Mouse (Mus musculus) embryonic facial prominence, embryonic 11.5 days (tissue): ENCODE data around the gene Pglyrp2. TPM values are rescaled to one million over a fixed set of nuclear protein-coding genes. Genes with fewer than 3 reads are reported as not detected.

Experiments
- ATAC-seq: fragments of 200-750 bp; cut with Nextera tagmentation; replicated peaks from 2 replicates; pipeline ENCODE4 v1.8.0; 2017; ENCODE audit warnings: low read depth; ENCODE audit not compliant: insufficient number of reproducible peaks, low FRiP score, low TSS enrichment
- DNase-seq: peaks from one replicate; pipeline ENCODE4 v3.0.0-alpha.2; 2015; ENCODE audit warnings: low spot score
- H3K27ac ChIP-seq: fragments of 300-500 bp; sonication (generic); replicated peaks from 2 replicates; pipeline ENCODE4 v1.5.1; 2014; ENCODE audit warnings: mild to moderate bottlenecking, low read depth, low read length, control low read depth
- H3K27me3 ChIP-seq: fragments of 300-500 bp; sonication (generic); 2 replicates; pipeline ENCODE4 v1.6.1; 2014; ENCODE audit warnings: mild to moderate bottlenecking, low read length, moderate library complexity, mixed read lengths; ENCODE audit not compliant: control insufficient read depth, insufficient read depth
- H3K36me3 ChIP-seq: fragments of 300-500 bp; sonication (generic); replicated peaks from 2 replicates; pipeline ENCODE4 v1.6.1; 2014; ENCODE audit warnings: low read depth, mild to moderate bottlenecking, low read length, moderate library complexity, mixed read lengths; ENCODE audit not compliant: control insufficient read depth, insufficient read depth
- H3K4me1 ChIP-seq: fragments of 300-500 bp; sonication (generic); 2 replicates; pipeline ENCODE4 v1.6.1; 2014; ENCODE audit warnings: low read length, mixed read lengths; ENCODE audit not compliant: control insufficient read depth, insufficient read depth
- H3K4me2 ChIP-seq: fragments of 300-500 bp; sonication (generic); 2 replicates; pipeline ENCODE4 v1.6.1; 2014; ENCODE audit warnings: low read depth, mild to moderate bottlenecking, control low read depth, low read length, moderate library complexity
- H3K4me3 ChIP-seq: fragments of 300-500 bp; sonication (generic); 2 replicates; pipeline ENCODE4 v1.5.1; 2014; ENCODE audit warnings: low read depth, low read length, control low read depth
- H3K9ac ChIP-seq: fragments of 300-500 bp; sonication (generic); replicated peaks from 2 replicates; pipeline ENCODE4 v1.6.1; 2014; ENCODE audit warnings: mild to moderate bottlenecking, control low read depth, low read length
- H3K9me3 ChIP-seq: fragments of 300-500 bp; sonication (generic); replicated peaks from 2 replicates; pipeline ENCODE4 v1.6.1; 2016; ENCODE audit warnings: mild to moderate bottlenecking, low read length, inconsistent platforms, mixed read lengths; ENCODE audit not compliant: control insufficient read depth
- whole genome bisulfite sequencing: fragments of 180-500 bp; shearing (Covaris S2); extraction: QIAGEN DNeasy Blood & Tissue Kit; methylation state at CpG from one replicate; pipeline ENCODE4 v1.1.7; 2014; 5-methylcytosine and 5-hydroxymethylcytosine counted together
- polyA plus RNA-seq: library from polyadenylated mRNA; unstranded; fragments of >200 nt; fragmentation: Nextera tagmentation; extraction: Ambion mirVana; gene quantifications from 2 replicates; pipeline ENCODE4 v1.2.1, GENCODE M21; 2014

The Pglyrp2 gene
- polyA plus RNA-seq, 1 experiment from 2014 or later: not detected

DNA sequence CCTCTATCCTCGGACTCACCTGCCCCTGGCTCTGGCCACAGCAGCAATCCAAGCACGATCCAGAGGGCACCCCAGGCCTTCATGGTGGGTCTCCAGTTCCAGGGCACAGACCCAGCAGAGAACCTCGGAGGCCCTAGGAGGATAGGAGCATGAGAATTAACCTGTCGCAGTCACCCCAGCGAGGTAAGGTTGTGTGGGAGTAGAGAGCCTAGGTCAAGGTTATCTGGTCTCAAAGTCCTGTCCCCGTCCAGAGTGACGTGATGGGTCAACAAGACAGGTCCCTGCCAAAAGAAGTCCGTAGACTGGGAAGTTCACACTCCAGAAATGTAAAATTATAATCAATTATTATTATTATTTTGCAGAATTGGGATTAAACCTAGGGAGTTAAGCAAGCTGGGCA lies 3.2 kb downstream of the Pglyrp2 start:
- Histone ChIP-seq H3K27me3 (no peaks in the 10 kb centered on the region; the same call in 1 of the 2 replicates), H3K4me1 (no peaks in the 10 kb centered on the region), H3K4me2 (no peak overlapping the region), H3K9ac (no peak overlapping the region), H3K4me3 (no peak overlapping the region), H3K27ac (no peak overlapping the region), H3K36me3 (no peaks in the 10 kb centered on the region), H3K9me3 (no peaks in the 10 kb centered on the region)
- DNase-seq (no peak), ATAC-seq (no peak)
- WGBS: 86% methylated on average over 8 of the region's 8 CpGs

DNA sequence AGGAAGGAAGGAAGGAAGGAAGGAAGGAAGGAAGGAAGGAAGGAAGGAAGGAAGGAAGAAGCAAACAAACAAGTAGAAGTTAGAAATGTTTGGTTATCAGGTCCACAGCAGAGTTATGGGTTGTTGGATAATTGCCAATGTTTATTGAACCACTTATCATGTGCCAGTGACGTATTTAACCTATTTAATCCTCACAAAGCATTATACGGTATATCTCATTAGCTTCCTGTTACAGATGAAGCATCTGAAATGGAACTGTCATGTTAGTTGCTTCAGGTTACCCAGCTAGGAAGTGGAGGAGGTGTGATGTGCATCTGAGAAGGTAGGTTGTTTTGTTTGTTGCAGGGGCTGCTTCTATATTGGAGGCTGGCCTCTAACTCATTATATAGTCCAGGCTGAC lies 4.0 kb downstream of the Pglyrp2 start:
- 76% methylated on average over 2 of the region's 2 CpGs for WGBS

DNA sequence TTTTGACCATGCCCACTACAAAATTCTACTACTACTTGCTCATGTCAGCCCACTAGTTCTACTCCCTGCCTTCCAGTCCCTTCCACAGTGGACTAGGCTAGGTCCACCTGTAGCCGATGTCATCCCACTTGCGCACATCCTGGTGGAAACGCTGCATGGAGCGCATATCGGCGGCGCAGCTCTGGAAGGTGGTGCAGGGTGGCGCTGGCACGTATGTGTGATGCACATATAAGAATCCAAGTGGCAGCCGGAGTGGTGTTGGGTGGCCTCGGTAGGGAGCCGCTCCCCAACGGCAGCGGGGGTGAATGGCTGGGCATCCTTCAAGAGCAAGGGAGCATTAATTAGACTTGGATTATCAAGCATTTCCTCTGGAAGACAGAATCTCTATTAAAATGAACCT lies 7.2 kb downstream of the Pglyrp2 start:
- Histone ChIP-seq H3K9me3 (no peaks in the 10 kb centered on the region), H3K9ac (no peak overlapping the region), H3K36me3 (no peaks in the 10 kb centered on the region), H3K4me1 (no peaks in the 10 kb centered on the region), H3K4me2 (no peak overlapping the region), H3K4me3 (no peak overlapping the region), H3K27ac (no peak overlapping the region), H3K27me3 (peaks cover 3% of the 10 kb centered on the region; the same call in 1 of the 2 replicates)
- ATAC-seq (no peak), DNase-seq (no peak)
- WGBS: 93% methylated on average over 14 of the region's 14 CpGs

More for the DNA sequence above, 4.0 kb downstream of the Pglyrp2 start:
- DNase-seq (no peak), ATAC-seq (no peak)
- Histone ChIP-seq H3K36me3 (no peaks in the 10 kb centered on the region), H3K4me2 (no peak overlapping the region), H3K4me1 (no peaks in the 10 kb centered on the region), H3K27ac (no peak overlapping the region), H3K27me3 (peaks cover 2% of the 10 kb centered on the region; the same call in 1 of the 2 replicates), H3K4me3 (no peak overlapping the region), H3K9me3 (no peaks in the 10 kb centered on the region), H3K9ac (no peak overlapping the region)

DNA sequence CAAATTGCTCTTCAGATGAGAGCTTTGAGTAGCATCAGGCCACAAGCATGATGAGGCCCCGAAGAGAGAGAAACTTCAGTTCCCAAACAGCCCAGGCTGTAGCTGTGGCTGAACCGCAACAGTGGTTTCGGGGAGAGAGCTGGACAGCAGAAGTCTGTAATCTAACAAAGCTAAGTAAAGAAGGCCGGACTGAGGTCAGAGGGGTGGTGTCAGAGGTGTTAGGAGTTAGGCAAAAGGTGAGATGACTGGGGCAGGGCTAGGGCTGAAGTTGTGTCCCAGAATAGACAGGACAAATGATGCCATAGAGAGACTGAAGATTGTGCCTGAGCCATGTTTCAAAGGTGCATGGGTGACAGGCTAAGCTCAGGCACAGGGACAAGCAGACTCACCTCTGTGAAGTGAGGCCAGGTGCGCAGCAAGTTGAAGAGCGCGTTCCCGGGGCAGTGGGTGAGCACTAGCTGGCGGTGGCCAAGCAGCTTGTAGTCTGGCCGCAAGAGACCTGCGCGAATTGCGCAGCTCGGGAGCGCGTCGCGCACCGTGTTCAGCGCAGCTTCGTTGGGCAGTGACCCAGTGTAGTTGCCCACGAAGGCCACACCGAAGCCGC lies 8.4 kb downstream of the Pglyrp2 start:
- DNase-seq (no peak), ATAC-seq (no peak)
- 37% methylated on average over 24 of the region's 24 CpGs for WGBS
- H3K9me3 ChIP-seq: no peaks in the 10 kb centered on the region
- H3K4me1 ChIP-seq: no peaks in the 10 kb centered on the region
- peaks cover 3% of the 10 kb centered on the region; the same call in 1 of the 2 replicates for H3K27me3 ChIP-seq
- H3K4me2 ChIP-seq: no peak overlapping the region
- no peaks in the 10 kb centered on the region for H3K36me3 ChIP-seq
- H3K9ac ChIP-seq: no peak overlapping the region
- H3K4me3 ChIP-seq: no peak overlapping the region
- no peak overlapping the region for H3K27ac ChIP-seq

DNA sequence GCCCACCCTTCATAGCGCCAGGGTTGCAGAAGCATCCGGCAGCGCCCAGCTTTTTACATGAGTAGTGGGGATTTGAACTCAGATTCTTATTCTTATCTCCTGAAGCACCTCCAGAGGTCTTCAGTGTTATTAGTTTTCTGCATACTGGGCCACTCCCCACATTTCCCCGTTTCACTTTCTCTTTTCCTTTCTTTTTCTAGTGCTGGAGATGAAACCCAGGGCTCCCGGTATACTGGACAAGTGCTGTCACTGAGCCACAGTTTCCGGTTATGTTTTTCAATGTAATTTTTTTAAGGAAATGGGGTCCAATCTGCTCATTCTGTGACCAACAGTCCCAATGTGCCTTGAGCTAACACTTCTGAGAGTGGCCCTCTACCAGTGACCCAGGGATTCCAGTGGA lies 12.1 kb downstream of the Pglyrp2 start:
- H3K27me3 ChIP-seq: peaks cover 3% of the 10 kb centered on the region; the same call in 1 of the 2 replicates
- H3K4me1 ChIP-seq: no peaks in the 10 kb centered on the region
- H3K36me3 ChIP-seq: no peaks in the 10 kb centered on the region
- H3K4me2 ChIP-seq: no peak overlapping the region
- DNase-seq: no peak
- no peaks in the 10 kb centered on the region for H3K9me3 ChIP-seq
- no peak overlapping the region for H3K27ac ChIP-seq
- H3K9ac ChIP-seq: no peak overlapping the region
- H3K4me3 ChIP-seq: no peak overlapping the region
- WGBS: 89% methylated on average over 6 of the region's 6 CpGs
- no peak for ATAC-seq

DNA sequence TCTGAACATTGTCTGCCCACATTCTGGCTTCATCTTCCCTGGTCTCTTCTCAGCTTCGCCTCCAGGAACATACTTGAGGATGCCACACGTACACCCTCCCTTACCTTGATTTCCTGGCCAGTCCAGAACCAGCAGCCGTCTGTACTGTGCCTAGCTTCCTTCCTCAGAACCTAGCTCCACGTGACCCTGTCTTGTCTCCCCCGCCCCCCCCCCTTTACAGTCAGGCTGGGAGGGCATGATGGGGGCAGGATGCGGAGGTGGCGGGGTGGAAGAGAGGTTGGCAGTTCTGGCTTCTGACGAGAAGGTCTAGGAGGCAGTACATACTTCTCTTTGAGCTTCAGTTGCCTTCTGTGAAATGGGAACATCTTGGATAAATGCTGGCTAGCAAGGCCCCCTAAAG lies 20.6 kb downstream of the Pglyrp2 start, which contains the start of gene Rasal3:
Gene Rasal3 (minus strand): TSS at position 167 of the 400 bp plus-strand sequence.
- Histone ChIP-seq H3K27me3 (no peaks in the 10 kb centered on the region; the same call in none of the 2 replicates), H3K4me1 (no peaks in the 10 kb centered on the region), H3K27ac (no peak within 1 kb of the TSS), H3K36me3 (no peaks in the 10 kb centered on the region), H3K9ac (no peak within 1 kb of the TSS), H3K4me3 (no peak within 1 kb of the TSS), H3K4me2 (no peak within 1 kb of the TSS), H3K9me3 (no peaks in the 10 kb centered on the region)
- no peak for ATAC-seq
- no peak for DNase-seq
- WGBS: 75% methylated on average over 8 of the region's 8 CpGs

DNA sequence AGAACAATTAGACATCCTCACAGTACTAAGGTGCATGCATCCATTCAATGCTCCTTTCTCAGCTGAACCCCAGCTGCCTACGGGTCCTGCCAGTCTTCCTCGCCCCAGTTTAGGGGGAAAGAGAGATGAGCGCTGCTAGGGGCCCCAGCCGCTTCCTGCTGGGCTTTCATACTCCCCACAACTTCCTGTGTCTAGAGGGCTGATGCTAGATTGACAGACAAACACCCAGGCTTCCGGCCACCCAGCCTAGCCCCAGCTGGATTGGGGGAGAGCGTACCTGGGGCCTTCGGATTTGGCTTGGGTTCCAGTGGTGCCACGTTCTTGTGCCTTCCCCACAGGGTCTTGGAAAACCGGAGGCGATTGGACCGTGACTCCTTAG lies 21.2 kb downstream of the Pglyrp2 start:
- H3K27ac ChIP-seq: no peak overlapping the region
- no peak overlapping the region for H3K9ac ChIP-seq
- H3K4me2 ChIP-seq: no peak overlapping the region
- peaks cover 6% of the 10 kb centered on the region for H3K27me3 ChIP-seq
- no peaks in the 10 kb centered on the region for H3K9me3 ChIP-seq
- 76% methylated on average over 11 of the region's 11 CpGs for WGBS
- DNase-seq (no peak), ATAC-seq (no peak)
- no peaks in the 10 kb centered on the region for H3K4me1 ChIP-seq
- H3K4me3 ChIP-seq: no peak overlapping the region
- H3K36me3 ChIP-seq: no peaks in the 10 kb centered on the region

DNA sequence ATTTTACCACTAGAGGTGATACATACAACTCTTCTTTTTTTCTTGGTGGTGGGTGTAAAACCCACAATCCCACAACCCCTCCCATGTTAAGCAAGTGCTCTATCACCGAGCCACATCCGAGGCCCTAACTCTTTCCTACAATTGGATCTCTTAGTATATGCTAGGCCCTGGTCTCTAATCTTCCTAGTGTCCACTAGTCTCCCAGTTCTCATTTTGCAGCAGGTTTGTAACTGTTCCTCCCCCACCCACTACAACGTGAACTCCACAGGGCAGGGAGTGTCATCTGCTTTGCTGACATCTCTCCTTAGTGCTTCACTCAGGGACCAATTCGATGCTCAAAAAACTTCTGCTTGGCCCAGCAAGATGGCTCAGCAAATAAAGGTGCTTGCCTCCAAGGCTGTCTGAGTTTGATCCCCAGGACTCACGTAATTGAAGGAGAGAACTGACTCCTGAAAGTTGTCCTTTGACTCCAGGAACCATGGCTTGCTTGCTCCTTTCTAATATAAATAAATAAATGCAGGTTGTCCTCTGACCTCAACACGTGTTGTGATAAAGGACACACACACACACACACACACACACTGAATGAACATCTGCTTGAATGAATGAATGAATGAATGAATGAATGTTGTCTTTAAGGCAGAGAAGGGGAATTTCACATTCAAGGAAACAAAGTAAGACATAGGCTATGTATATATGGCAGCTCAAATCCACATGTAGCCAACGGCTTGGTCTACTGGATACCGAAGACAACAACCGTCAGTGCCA lies 21.8 kb downstream of the Pglyrp2 start:
- H3K4me2 ChIP-seq: no peak overlapping the region
- 84% methylated on average over 9 of the region's 9 CpGs for WGBS
- H3K4me3 ChIP-seq: no peak overlapping the region
- H3K36me3 ChIP-seq: no peaks in the 10 kb centered on the region
- no peaks in the 10 kb centered on the region for H3K9me3 ChIP-seq
- ATAC-seq: no peak
- no peak overlapping the region for H3K27ac ChIP-seq
- no peak for DNase-seq
- H3K9ac ChIP-seq: no peak overlapping the region
- H3K4me1 ChIP-seq: no peaks in the 10 kb centered on the region
- H3K27me3 ChIP-seq: peaks cover 11% of the 10 kb centered on the region
